Mouse (Mus musculus) CD4-positive helper T cell, adult 2 months (primary cell): Measurements from ENCODE around the gene Cpsf6.
"Not testable (repeated sequence)": the region's sequence is repeated elsewhere in the genome, so short reads cannot be mapped to it uniquely, and the experiment has no call there.

Source experiments
- DNase-seq: peaks from one replicate; pipeline ENCODE4 v3.0.0-alpha.2; 2012; ENCODE audit warnings: low read depth, missing footprints, low spot score

Cpsf6 gene

DNA sequence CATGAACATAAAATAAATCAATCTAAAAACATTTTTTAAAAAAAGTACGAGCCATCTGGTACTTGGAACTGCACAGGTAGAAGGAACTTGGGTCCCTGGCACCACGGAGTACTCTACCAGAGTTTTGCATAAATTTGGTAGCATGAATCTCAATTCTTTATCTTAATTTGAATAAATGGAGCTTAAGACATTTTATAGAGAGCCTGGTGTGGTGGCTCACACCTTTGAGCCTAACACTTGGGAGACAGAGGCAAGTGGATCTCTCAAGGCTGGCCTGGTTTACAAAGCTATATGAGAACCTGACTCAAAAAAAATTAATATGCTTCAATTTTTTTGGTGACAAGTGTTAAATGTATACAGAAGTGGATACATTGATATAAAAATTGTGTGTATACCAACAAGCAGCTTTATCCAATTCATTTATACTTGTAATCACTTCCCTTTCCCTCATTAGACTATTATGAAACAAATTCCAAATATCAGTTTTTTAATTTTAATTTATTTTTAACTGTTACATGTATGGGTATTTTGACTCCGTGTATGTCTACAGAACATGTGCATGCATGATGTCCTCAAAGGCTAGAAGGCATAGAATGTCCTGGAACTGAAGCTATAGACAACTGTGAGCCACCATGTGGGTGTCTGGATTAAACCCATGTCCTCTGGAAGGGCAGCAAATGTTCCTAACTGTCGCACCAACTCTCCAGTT, 20.6 kb upstream of the Cpsf6 start:
- no peak for DNase-seq

DNA sequence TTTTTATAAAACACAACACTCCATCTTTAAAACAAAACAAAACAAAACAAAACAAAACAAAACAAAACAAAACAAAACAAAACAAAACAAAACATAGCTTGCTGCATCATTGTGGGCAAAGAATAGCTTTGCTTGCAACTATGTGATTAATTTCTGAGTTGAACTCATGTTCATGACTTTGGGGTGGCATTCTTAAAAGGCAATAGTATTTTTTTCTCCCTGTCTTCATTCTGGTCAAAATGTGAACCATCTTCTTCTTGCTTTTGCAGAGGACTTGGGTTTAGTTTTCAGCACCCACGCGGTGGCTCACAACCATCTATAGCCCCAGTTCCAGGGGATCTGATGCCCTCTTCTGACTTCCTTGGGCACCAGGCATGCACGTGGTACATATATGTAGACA, 20.0 kb upstream of the Cpsf6 start:
- DNase-seq = no peak

DNA sequence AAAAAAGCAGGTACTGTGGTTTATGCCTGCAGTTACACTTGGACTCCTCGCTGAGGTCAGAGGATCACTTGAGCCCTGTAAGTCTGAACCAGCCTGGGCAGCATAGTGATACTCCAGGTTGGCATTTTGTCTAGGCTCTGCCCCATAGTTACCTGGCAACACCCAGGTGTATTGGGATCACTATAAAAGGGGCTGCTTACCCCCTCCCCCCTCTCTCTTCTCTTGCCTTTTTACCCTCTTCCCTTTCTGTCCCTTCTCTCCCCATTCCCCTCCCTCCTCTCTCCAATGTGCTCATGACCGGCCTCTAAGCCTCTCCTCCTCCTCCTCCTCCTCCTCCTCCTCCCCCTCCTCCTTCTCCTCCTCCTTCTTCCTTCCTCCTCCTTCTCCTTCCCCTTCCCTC, 19.4 kb upstream of the Cpsf6 start:
- DNase-seq = no peak

DNA sequence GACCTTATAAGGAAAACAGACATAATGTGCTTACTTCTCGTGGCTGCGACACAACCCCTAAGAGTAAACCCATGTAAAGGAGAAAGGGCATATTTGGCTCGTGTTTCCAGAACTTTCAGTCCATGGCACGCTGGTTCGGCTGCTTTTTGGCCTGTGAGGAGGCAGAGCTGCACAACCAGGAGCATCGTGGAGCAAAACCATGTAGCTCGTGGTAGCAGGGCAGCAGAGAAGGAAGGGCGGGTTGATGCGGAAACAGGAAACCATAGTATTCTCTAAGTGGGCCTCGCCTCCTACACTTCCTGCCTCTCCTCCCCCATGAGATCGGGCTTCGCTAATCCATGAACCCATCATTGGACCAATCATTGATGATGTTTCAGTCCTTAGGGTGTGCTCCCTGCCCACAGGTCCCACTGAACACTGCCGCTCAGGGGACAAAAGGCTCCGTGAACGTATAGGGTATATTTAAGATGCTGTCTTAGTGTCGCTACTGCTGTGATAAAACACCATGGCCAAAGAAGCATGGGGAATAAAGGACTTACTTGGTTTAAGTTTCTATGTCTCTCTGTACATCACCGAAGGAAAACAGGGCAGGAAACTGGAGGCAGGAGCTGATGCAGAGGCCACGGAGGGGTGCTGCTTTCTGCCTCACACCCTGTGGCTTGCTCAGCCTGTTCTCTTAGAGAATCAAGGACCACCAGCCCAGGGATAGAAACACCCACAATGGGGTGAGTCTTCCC, 18.4 kb upstream of the Cpsf6 start:
- peak; percentile 71 for DNase-seq

DNA sequence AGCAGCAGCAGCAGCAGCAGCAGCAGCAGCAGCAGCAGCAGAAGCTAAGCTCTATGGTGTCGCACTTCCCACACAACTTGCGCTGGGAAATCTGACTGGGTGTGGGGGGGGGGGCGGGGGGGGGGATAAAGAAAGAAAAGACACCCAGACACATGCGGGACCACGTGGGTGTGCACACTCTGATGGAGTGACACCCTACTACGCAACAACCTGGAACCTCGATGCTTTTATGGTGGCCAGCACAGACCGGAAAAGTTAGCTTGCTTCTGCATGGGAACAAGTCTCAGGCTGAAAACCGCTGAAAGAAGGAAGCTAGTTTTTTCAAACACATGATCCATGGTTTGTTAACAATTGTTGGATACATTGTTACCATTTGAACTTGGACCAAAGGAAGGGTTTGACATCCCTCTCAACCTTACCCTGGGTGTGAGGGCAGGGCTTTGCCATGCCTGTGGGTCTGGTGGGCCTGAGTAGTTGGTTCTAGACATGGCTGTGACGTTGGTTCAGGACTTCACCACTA, 17.4 kb upstream of the Cpsf6 start:
- no peak for DNase-seq

DNA sequence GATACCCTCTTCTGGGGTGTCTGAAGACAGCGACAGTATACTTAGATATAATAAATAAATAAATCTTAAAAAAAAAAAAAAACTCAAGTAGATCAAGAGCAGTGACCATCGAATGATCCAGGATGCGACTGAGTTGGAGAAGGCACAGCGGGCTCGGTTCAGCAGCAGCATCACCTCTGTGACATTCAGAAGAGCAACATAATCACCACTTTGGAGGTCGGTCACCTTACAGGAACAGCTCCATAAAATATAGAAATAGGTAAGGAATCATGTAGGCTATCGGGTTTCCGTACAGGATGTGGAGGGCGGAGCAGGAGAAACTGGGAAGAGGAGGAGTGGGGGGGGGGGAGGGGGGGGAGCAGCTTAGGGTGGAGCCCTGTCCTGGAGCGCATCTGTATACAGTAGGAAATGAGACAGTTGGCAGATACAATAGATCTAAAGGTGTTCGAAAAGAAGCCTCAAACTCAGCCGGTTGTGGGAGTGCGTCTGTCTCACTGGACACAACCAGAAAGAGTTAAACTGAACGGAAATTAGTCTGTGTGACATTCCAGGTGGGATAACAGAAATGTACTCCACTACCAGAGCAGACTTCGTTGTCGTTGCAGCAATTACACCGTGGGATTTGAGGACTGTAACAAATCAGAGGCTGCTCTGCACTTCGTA, 16.7 kb upstream of the Cpsf6 start:
- DNase-seq = no peak

DNA sequence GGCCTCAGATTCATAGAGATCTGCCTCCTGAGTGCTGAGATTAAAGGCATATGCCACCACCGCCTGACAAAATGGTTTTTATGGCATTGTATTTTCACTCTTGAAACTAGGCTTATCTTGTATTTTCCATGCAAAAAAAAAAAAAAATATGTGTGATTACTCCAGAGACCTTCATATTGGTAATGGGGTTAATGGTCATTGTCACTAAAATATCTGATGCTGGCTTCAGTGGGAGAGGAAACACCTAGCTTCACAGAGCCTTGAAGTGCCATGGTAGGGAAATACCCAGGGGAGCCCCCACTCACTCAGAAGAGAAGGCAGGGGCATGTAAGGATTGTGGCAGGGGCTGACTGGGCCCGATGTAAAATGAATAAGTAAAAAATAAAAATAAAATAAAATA, 16.0 kb upstream of the Cpsf6 start:
- DNase-seq = no peak

DNA sequence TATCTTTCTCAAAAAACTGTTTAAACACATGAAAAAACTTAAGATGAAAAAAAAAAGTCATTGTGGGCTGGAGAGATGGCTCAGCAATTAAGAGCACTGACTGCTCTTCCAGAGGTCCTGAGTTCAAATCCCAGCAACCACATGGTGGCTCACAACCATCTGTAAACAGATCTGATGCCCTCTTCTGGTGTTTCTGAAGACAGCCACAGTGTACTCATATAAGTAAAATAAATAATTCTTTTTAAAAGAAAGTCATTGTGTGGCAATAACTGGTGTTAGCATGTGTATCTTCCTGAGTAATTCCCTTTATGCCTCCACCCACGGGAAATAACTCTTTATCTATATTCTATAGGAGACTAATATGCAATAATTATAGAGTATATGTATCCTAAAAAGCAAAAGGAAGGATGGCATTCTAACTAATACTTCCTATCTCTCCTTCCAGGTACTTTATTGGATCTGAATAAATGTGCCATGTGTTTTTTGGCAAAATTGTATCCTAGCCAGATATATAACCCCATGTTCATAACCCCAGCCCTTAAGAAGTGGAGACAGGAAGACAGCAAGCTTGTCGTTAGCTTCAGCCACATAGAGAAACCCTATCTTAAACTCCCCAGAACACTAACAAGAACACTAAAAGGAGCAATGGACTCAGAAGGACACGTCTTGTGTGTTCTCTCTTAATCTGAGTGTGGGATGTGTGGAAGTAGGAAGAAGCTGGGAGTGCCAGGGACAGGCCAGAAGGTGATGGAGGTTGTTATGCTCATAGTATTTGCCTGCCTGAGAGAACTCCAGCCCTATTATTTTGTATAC, 15.1 kb upstream of the Cpsf6 start:
- no peak for DNase-seq

DNA sequence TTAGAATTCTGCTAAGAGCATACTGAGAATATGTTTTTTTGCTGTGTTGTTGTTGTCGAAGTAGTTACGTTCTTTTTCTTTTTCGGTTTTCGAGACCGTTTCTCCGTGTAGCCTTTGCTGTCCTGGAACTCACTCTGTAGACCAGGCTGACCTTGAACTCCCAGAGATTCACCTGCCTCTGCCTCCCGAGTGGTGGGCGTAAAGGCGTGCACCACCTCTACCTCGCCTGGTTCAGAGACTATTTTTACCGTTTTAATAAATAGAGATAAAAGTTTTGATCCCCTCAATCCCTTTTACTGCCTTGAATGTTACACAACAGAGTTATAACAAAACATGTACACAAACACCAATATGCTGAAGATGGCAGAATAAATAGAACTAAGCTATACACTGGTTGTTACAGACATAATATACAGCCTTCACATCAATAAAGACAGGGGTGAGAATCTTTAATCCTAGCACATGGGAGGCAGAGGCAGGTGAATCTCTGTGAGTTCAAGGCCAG, 14.1 kb upstream of the Cpsf6 start:
- DNase-seq = no peak

DNA sequence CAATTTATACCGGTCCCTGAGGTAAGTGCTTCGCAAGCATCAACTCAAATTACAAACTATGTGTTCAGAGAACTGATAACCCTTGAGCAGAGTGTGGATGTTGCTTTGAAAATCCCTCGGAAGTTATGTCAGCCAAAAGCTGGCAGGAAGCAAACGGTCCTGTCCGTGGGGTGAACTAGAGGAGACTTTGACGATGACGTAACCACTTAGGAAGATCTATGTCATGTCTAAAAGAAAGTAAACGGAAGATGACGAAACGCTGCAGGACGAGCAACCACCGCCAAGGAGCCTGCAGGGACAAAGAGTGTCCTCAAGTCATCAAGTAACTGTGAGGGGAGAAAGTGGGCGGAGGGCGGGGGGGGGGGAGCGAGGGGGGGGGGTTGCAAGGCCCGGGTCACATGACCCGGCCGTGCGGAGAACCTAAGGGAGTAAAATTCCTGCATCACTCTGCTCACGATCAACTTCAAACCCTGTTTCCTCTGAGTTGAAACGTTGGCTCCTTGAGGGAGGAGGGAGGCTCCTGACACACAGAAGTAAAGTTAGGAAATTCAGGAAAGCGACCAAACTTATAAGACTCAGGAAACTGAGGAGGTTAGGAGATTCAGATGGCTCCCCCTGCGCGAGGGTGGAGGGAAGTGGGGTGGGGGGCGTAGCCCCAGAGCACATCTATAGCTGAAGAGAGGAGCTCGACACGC, 13.5 kb upstream of the Cpsf6 start:
- peak; percentile 84 for DNase-seq

DNA sequence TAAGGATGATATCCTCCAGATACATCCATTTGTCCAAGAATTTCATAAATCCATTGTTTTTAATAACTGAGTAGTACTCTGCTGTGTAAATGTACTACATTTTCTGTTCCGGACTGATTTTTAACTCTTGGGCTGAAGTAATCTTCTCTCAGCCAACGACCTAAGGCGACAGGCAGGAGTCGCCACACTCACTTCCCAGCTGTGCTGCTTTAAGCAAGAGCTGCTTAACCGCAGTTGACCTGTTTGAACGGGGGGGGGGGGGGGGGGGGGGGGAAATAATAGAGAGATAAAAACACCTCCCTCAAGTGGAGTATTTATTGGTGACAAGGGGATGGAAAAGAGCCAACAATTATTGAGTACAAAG, 13.0 kb upstream of the Cpsf6 start:
- DNase-seq = no peak

DNA sequence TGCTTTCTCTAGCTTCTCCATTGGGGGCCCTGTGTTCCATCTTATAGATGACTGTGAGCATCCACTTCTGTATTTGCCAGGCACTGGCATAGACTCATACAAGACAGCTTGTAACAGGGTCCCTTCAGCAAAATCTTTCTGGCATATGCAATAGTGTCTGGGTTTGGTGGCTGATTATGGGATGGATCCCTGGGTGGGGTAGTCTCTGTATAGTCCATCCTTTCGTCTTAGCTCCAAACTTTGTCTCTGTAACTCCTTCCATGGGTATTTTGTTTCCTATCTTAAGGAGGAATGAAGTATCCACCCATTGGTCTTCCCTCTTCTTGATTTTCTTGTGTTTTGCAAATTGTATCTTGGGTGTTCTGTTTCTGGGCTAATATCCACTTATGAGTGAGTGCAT, 12.6 kb upstream of the Cpsf6 start:
- DNase-seq = not testable (repeated sequence)

DNA sequence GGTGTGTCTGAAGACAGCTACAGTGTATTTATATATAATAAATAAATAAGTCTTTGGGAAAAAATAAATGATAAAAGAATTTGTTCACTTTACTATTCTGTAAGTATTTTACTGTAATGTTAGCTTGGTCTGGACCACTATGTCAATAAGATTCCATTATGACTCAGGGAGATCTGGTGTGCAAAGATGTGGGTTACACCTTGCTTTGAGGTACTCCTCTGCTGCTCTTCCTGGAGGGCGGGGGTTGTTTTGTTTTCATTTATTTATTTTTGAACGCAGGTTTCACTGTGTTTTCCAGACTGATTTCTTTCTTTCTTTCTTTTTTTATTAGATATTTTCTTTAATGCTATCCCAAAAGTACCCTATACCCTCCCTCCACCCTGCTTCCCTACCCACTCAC, 12.0 kb upstream of the Cpsf6 start:
- no peak for DNase-seq

DNA sequence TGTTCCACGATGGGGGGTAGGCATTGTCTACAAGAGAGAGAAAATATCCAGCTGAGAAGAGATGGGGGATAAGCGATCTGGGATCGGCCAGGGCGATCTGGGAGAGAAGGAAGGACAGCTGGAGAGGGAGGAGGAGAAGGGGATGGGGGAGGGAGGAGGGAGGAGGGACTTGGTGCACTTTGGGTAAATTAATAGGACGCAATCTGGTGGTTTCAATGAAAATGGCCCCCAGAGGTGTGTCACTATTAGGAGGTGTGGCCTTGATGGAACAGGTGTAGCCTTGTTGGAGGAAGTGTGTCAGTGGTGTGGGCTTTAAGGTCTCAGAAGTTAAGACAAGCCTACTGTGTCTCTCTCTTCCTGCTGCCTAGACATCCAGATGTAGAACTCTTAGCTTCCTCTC, 11.2 kb upstream of the Cpsf6 start:
- no peak for DNase-seq

DNA sequence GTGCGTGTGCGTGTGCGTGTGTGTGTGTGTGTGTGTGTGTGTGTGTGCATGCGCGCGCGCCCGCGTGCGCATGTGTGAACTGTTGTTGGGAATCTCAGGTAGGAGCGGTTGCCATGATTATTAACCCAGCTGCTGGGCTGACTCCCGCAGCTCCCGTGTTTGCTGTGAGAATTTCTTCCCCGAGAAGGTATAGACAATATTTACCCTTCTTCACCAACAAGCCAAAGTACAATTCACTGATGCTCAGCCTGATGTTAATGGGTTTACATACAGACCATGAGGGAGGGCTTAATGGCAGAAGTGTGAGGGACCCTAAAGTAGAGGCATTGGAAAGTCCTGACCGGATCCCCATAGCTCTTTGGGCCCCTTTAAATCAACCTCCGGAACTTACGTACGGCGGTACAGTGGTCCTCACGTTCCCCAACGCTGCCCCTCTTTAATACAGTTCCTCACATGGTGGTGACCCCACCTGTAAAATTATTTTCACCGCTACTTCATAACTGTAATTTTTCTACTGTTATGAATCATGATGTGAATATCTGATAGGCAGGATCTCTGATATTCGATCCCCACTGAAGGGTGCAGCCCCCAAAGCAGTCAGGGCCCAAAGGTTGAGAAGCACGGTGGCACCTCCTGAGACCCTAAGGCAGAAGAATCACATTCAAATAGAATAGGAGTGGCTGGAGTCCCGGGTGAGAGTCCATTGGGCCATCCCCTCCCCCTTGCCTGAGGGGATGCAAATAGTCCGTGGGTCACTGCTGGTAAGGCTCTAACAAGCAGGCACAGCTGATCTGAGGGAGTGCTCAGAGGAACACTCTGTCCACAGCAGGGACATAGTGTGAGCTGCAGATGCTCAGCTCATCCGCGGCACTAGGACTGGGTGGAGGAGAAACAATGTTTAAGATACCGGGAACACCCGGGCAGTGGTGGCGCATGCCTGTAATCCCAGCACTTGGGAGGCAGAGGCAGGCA, 10.4 kb upstream of the Cpsf6 start:
- DNase-seq = no peak

DNA sequence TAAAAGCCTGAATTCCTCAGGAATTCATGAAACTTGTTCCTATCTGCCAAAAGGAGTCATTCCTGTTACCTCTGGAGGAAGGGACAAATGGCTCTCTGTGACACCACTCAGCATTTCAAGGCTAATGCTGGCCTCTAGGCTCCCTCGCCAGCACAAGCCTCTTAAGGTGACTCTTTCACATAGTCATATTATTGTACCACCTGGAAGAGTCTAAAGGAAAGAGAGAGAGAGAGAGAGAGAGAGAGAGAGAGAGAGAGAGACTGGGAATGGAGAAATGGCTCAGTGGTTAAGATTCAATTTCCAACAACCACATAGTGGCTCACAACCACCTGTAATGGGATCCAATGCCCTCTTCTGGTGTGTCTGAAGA, 9.5 kb upstream of the Cpsf6 start:
- no peak for DNase-seq

DNA sequence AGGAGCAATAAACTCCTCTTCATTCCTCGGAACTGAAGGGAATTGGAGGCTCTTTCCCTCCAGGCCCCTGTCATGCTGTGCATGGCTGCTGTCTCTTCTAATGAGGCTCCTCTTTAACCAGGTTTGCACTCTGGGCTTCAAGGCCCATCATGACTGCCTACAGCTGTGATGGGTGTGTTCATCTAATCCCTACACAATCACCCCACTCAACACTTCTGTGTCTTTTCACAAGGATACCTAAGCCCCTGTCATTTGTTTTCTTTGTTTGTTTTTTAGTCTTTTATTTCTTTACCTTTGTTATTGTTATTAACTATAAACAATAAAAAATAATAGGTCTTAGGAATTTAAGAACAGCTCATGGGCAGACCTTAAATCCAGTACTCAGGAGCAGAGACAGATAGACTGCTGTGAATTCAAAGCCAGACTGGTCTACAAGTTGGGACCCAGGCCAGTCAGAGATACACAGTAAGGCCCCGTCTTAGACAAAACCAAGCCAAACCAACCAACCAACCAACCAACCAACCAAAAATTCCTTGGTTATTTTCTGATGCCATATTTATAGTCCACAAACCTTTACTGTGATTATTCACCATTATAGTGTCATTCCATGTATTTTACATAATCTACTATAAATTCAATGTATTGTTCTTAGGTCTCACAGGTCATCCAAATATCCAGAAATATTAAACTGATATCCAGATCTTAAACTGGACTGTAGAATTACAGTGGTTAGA, 9.0 kb upstream of the Cpsf6 start:
- no peak for DNase-seq

DNA sequence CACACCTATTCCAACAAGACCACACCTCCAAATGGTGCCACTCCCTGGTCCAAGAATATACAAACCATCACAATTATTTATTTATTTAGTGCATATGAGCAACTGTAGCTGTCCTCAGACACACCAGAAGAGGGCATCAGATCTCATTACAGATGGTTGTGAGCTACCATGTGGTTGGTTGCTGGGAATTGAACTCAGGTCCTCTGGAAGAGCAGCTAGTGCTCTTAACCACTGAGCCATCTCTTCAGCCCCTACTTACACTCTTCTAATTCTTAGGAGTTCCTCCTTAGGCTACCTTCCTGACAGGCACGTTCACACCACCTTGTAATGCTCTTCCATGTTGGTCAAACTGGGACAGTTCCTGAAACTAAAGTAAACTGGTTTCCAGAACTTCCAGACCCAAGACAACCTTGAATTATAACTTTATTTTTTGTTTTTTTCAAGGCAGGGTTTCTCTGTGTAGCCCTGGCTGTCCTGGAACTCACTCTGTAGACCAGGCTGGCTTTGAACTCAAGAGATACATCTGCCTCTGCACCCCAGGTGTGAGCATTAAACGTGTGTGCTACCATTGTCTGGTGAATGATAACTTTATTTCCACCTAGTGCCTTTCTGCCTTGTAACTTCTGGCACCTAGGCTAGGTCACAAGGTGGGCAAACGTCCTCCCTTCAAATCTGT, 8.3 kb upstream of the Cpsf6 start:
- not testable (repeated sequence) for DNase-seq

DNA sequence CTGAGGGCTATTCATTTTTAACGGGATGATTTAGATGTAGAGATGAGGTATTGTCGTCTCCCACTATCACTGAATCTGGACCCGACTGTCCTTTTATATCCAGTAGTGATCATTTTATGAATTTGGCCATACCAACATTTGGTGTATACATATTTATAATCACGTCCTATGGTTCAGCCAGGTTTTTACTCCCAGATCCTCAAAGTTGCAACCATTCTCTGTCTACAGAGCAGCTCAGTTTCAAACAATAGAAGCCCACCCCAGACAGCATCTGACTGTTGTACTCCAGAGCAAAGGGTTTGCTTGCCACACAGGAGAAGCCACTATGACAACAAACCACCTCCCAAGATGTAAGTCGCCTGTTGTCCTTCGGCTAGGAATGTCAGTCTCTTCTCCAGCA, 7.2 kb upstream of the Cpsf6 start:
- DNase-seq = no peak
